Mouse (Mus musculus): ENCODE measurements around the gene Ccdc134. TPM values are rescaled to one million over a fixed set of nuclear protein-coding genes. Genes with fewer than 3 reads are reported as not detected.

Ccdc134 gene
- total RNA-seq, 2 experiments from 2014 or later: 11.2 to 15.8 TPM

Other genes with a start within 250 kb of the Ccdc134 start
- gene Polr3h, start 201.7 kb upstream of the Ccdc134 start, total RNA-seq (2021): 10 to 100 TPM; 48.0 to 52.8 TPM
- gene Csdc2, start 191.2 kb upstream of the Ccdc134 start, total RNA-seq (2021): 10 to 100 TPM; 89.9 to 90.2 TPM
- 100 to 1,000 TPM; 209 to 227 TPM for gene Pmm1, start 167.0 kb upstream of the Ccdc134 start, total RNA-seq (2021)
- gene 1700029P11Rik, start 147.4 kb upstream of the Ccdc134 start, total RNA-seq (2021): not detected
- 10 to 100 TPM; 23.5 to 24.0 TPM for gene Xrcc6, start 140.1 kb upstream of the Ccdc134 start, total RNA-seq (2021)
- 100 to 1,000 TPM; 123 to 131 TPM for gene Desi1, start 94.1 kb upstream of the Ccdc134 start, total RNA-seq (2021)
- gene Snu13, start 80.3 kb upstream of the Ccdc134 start, total RNA-seq (2021): 100 to 1,000 TPM; 103 to 104 TPM
- not detected for gene 4930407I10Rik, start 68.8 kb upstream of the Ccdc134 start, total RNA-seq (2021)
- gene Mei1, start 57.9 kb upstream of the Ccdc134 start, total RNA-seq (2021): under 1 TPM; 0.12 to 0.59 TPM
- gene Srebf2, start 19.3 kb downstream of the Ccdc134 start, total RNA-seq (2021): 100 to 1,000 TPM; 172 to 174 TPM
- gene Shisa8, start 84.9 kb downstream of the Ccdc134 start, total RNA-seq (2021): 1 to 10 TPM; 1.4 to 1.9 TPM
- gene Tnfrsf13c, start 96.4 kb downstream of the Ccdc134 start, total RNA-seq (2021): under 1 TPM in 1 of 2 experiments, not detected in 1; 0.22 TPM
- 1 to 10 TPM; 2.2 to 2.4 TPM for gene Cenpm, start 116.8 kb downstream of the Ccdc134 start, total RNA-seq (2021)
- 100 to 1,000 TPM in 1 of 2 experiments, 10 to 100 TPM in 1; 98.3 to 111 TPM for gene 1500009C09Rik, start 124.5 kb downstream of the Ccdc134 start, total RNA-seq (2021)
- gene Sept3, start 147.0 kb downstream of the Ccdc134 start, total RNA-seq (2021): 100 to 1,000 TPM; 617 to 679 TPM
- not detected for gene Wbp2nl, start 171.0 kb downstream of the Ccdc134 start, total RNA-seq (2021)
- 10 to 100 TPM; 33.1 to 36.7 TPM for gene Naga, start 211.0 kb downstream of the Ccdc134 start, total RNA-seq (2021)
- gene Pheta2, start 211.0 kb downstream of the Ccdc134 start, total RNA-seq (2021): under 1 TPM; 0.66 to 0.92 TPM
- gene Smdt1, start 211.0 kb downstream of the Ccdc134 start, total RNA-seq (2021): 100 to 1,000 TPM; 139 to 150 TPM
- gene Ndufa6, start 226.4 kb downstream of the Ccdc134 start, total RNA-seq (2021): 100 to 1,000 TPM; 202 to 220 TPM

Data from layer of hippocampus, postnatal 25 days (tissue).